ENCODE assay signal across 8 mouse cellular contexts in the genomic region with DNA sequence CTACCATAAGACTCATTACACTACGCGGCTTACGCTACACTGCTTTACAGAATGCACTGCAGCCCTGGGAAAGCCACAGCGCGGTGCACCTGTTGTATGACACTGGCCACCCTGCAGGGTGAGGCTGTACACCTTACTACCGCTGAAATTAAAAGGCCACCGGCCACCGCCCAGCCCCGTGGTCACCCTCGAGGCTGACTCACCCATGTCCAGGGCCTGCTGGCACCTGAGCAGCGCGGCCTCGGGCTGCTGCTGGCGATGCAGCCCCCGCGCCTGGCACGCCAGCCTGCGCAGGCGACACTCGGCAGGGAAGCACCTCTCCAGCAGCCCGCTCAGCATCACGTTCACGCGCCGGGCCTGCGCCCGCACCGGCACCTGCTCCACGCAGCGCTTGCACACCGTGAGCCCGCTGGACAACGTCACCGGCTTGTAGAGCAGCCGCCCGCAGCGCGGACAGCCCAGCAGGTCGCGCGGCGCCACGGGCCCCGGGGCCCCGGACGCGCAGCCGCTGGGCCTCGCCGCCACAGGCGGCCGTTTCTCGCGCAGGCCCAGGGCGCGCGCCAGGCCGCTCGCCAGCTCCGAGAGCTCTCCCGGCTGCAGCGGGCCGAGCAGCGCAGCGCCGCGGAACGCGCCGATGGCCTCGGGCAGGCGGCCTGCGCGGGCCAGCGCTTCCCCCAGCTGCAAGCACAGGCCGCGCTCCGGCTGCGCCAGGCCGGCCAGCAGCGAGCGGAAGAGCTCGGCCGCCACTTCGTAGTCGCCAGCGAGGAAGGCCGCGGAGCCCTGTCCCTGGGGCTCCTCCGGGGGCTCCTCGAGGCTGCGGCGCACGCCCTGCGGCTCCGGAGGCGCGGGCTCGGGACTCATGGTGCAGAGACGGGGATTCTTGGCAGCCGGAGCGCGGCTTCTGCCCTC. TPM values are rescaled to one million over a fixed set of nuclear protein-coding genes. Genes with fewer than 3 reads are reported as not detected.
DNase-seq lines count a peak whose midpoint lies in the region; ATAC-seq and TF ChIP-seq lines count a peak whose summit lies in the region.

No protein-coding gene starts in this region.

- peaks cover 35% of the 10 kb centered on the region for H3K27me3 ChIP-seq in lung, embryonic 15.5 days
- H3K27me3 ChIP-seq in hindbrain, postnatal 0 days (ENCODE audit: insufficient read depth, low read length) = no peaks in the 10 kb centered on the region
- H3K27me3 ChIP-seq in limb, embryonic 15.5 days = peaks cover 38% of the 10 kb centered on the region

- peaks cover 6% of the 10 kb centered on the region; the same call in 1 of the 2 replicates for H3K4me1 ChIP-seq in lung, embryonic 15.5 days
- H3K4me1 ChIP-seq in hindbrain, postnatal 0 days (ENCODE audit: insufficient read depth, low read length) = peaks cover 4% of the 10 kb centered on the region; the same call in 1 of the 2 replicates
- peaks cover 15% of the 10 kb centered on the region for H3K4me1 ChIP-seq in limb, embryonic 15.5 days

- 3% methylated on average over 95 of the region's 103 CpGs for WGBS in lung, embryonic 15.5 days
- 2% methylated on average over 78 of the region's 103 CpGs for WGBS in hindbrain, postnatal 0 days
- 2% methylated on average over 103 of the region's 103 CpGs for WGBS in limb, embryonic 15.5 days

- no peaks in the 10 kb centered on the region for H3K36me3 ChIP-seq in lung, embryonic 15.5 days
- H3K36me3 ChIP-seq in hindbrain, postnatal 0 days (ENCODE audit: insufficient read depth, low read length) = no peaks in the 10 kb centered on the region
- no peaks in the 10 kb centered on the region for H3K36me3 ChIP-seq in limb, embryonic 15.5 days

- H3K9ac ChIP-seq in lung, embryonic 15.5 days = peak overlapping the region; percentile 55
- peak overlapping the region; percentile 94 for H3K9ac ChIP-seq in hindbrain, postnatal 0 days (replicated peaks; ENCODE audit: low read length)
- H3K9ac ChIP-seq in limb, embryonic 15.5 days = peak overlapping the region; percentile 61

- DNase-seq in lung, postnatal 25 days (ENCODE audit: low spot score) = no peak
- DNase-seq in cerebellum, adult 9-10 months = peak; percentile 68
- DNase-seq in hindbrain, postnatal 0 days (ENCODE audit: low spot score) = peak; percentile 71
- peak; percentile 73 for DNase-seq in retina, postnatal 1 day
- DNase-seq in yolk sac, embryonic 10.5 days (ENCODE audit: low spot score) = no peak

- H3K9me3 ChIP-seq in lung, embryonic 15.5 days = no peaks in the 10 kb centered on the region
- H3K9me3 ChIP-seq in hindbrain, postnatal 0 days (ENCODE audit: low read length) = no peaks in the 10 kb centered on the region
- no peaks in the 10 kb centered on the region for H3K9me3 ChIP-seq in limb, embryonic 15.5 days

- H3K4me3 ChIP-seq in lung, embryonic 15.5 days = peak overlapping the region; percentile 61
- peak overlapping the region; percentile 66 for H3K4me3 ChIP-seq in hindbrain, postnatal 0 days (ENCODE audit: low read length)
- H3K4me3 ChIP-seq in limb, embryonic 15.5 days = peak overlapping the region; percentile 69

- H3K27ac ChIP-seq in lung, embryonic 15.5 days = no peak overlapping the region
- peak overlapping the region; percentile 97 for H3K27ac ChIP-seq in hindbrain, postnatal 0 days
- peak overlapping the region; percentile 47; the same call in 1 of the 2 replicates for H3K27ac ChIP-seq in limb, embryonic 15.5 days

- TF ChIP-seq CTCF in hindbrain, postnatal 0 days (IDR thresholded peaks at IDR 0.05; ENCODE audit: low read depth) = no peak

- peak overlapping the region; percentile 99 for H3K4me2 ChIP-seq in lung, embryonic 15.5 days
- H3K4me2 ChIP-seq in hindbrain, postnatal 0 days (ENCODE audit: low read depth, low read length) = peak overlapping the region; percentile 92
- H3K4me2 ChIP-seq in limb, embryonic 15.5 days = peak overlapping the region; percentile 98

- peak; percentile 69; the same call in 1 of the 2 replicates for ATAC-seq in lung, embryonic 15.5 days (ENCODE audit: borderline replicate concordance, extremely low read depth, low FRiP score, low TSS enrichment)
- ATAC-seq in frontal cortex, adult (ENCODE audit: low TSS enrichment) = peak; percentile 72
- peak; percentile 74 for ATAC-seq in hindbrain, postnatal 0 days
- ATAC-seq in limb, embryonic 15.5 days (ENCODE audit: insufficient number of reproducible peaks, low FRiP score, low TSS enrichment, low read depth) = peak; percentile 36; the same call in 1 of the 2 replicates

RNA-seq across cellular contexts. Expression of a gene that starts 0.7 kb away (rescaled TPM):
- 0.59 and 0.72 TPM in 2 replicates for polyA plus RNA-seq in lung, embryonic 15.5 days (2015; fragmentation: Nextera tagmentation; extraction: Ambion mirVana)
- 116 and 137 TPM in 2 replicates for total RNA-seq in hindbrain, postnatal 0 days (2014; rRNA removed)
- polyA plus RNA-seq in hindbrain, postnatal 0 days (2015; fragmentation: Nextera tagmentation; extraction: Ambion mirVana) = 21.9 TPM in 2 replicates
- polyA plus RNA-seq in limb, embryonic 15.5 days (2015; fragmentation: Nextera tagmentation; extraction: Ambion mirVana) = 1.2 and 1.8 TPM in 2 replicates

Comparison
In these comparisons a context has a peak if more than half of its experiments do, and no peak if none do; other contexts are left out.
1. DNase-seq: peak in cerebellum, adult 9-10 months (single experiment), hindbrain, postnatal 0 days (single experiment) and retina, postnatal 1 day (single experiment); none in lung, postnatal 25 days (single experiment) and yolk sac, embryonic 10.5 days (single experiment).
2. Peak in every context shown above with its lines, with median percentiles within 50 percentile points of each other: ATAC-seq, H3K4me2 ChIP-seq, H3K4me3 ChIP-seq and H3K9ac ChIP-seq.